Mouse (Mus musculus) spleen, postnatal 14 days (tissue): ENCODE results near the gene Moap1.

ENCODE experiments used
- DNase-seq, 2 experiments: peaks; one replicate each; pipeline ENCODE4 v3.0.0; 2021 to 2022; ENCODE audit warnings: low spot score in 2 of 2

Gene Moap1

DNA sequence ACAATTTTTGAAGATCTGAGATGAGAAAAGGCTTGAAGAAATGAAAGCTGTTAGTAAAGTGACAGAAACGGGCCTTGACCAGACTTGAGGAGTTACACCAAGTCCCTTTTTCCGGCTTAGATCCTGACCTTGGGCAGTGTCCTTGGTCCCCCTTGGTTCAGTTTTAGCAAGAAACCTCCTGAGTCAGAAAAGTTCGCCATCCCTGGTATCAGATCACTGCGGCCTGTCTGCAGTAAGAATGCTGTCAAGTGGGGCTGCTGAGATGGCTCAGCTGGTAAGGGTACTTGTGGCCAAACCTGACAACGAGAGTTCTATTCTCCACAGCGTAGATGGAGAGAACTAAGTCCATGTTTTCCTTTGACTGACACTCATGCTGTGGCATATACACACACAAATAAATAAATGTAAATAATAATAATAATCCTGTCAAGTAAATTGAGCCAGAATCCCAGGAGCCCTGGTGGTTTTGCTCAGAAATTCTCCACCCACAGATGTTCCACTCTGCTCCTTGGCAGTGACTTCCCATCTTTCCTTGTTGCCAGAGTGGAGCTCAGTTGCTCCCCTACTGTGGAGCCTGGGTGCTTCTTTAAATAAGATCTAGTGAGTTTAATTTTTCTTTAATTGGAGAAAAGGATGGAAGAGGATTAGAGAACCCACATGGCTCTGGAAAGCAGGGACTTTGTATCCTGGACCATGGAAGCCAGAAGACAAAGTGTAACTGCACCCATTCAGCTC lies 37.4 kb downstream of the Moap1 start:
- no peak for DNase-seq

DNA sequence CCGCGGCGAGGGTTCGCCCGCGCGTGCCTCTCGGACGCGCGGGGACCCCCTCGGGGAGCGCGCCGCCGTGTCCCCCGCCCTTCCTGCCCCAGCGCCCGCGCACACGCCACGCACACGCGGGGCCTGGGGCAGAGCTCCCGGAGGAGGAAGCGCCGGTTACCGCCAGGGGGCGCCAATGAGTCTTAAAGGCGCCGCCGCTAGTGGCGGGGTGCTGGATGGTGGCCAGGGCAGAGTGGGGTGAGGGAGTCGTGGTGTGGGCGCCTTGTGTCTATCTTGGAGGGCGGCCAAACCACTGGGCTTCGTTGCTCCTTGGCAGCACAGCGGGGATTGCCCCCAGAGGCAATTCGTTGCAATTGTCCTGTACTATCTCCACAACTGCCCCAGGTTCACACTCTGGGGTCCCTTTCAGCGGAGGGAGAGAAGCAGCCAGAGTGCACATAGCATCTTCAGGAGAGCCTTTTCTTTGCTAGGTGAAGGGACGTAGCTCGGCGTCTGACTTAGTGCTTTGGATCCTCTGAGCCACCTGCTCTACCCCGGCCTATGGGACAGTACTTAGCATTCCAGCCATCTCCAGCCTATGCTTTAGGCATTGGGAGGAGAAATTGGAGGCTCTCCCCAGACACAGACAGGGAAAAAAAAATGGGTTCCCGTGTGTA lies 38.1 kb downstream of the Moap1 start:
- peak; percentile 73 to 85 for DNase-seq

DNA sequence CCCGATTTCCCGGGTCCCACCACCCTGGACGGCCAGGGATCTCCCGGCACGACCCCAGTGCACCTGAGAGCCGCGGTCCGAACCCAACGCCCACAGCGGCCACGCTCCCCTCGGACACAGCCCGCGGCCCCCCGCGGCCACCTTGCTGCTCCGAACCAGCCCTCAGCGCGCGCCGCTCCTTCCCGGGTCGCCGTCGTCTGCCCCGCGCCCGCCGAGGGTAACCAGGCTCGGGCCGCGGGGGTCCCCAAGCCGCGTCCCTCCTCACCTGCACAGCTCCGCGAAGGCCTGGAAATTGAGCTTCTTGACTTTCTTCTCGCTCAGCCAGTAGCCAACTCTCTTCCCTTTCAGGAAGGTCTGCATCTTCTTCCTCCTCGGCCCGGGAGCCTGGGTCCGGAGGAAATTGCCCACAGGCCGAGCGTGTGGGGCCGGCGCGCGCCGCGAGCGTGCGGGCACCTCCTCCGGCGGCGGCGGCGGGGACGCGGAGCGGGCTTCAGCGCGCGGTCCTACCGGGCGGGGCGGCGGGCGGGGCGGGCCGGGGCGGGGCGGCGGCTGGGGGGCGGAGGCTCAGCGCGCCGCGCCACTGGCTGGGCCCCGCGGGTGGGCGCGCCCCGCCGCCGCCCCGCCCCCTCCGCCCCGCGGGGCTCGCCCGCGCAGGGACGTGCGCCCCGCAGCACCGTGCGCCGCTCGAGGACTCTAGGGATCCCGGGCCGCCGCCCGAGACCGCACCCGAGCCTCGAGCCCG lies 38.8 kb downstream of the Moap1 start, which contains the start of gene Itpk1:
TSS of gene Itpk1 (minus strand) at position 474 of the 742 bp plus-strand sequence.
- no peak for DNase-seq

DNA sequence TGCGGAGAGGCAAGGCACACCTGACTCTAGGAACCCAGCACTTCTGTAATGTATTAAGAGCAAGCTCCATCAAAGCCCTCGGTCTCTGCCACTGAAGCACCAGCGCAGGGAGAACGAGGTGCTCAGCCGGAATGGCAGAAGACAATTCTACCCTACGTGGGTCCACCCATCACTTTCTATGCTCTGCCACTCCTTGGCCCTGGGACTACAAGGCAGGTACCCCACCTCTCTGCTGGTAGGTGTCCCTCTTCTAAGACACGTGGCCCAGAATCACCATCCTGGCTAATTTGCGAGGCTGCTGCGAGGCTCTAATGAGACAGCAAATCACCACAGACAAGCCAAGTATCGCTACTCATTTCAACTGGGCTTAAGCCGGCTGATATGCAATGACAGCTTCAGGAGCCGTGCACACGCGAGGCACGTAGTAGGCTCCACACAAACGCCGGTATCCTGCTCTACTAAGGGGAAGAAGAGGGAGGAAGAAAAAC lies 39.5 kb downstream of the Moap1 start:
- DNase-seq = no peak

DNA sequence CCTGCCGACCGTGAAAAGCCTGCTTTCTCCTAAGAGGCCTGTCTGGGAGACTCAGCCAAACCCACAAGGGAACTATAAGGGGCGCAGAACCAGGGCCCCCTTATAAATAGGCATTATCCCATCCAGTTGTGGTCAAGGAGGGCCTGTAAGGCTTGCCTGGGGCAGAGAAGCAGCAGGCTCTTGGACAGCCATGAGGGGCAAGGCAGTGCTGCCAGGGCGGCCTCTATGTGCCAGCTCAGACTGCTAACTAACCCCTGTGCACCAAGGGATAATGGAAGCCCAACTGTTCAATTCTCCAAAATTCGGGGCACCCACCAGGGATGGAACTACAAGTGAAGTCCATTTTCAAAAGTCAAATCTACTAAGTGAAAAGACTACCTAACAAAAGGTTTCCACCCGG lies 40.0 kb downstream of the Moap1 start:
- no peak for DNase-seq

DNA sequence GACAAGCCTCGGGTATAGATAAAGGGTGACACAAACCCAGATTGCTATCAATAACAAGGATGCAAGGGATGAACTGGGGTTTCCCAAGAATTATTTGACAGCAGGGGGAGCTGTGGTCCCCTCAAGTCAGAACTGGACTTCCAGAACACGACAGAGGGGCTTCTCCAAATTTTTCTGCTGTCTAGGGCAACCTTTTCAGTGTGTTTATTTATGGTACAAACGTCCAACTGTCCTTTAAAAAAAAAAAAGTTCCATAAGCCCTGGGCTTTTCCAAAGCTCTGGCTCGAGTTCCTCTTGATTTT lies 40.4 kb downstream of the Moap1 start:
- DNase-seq = no peak

DNA sequence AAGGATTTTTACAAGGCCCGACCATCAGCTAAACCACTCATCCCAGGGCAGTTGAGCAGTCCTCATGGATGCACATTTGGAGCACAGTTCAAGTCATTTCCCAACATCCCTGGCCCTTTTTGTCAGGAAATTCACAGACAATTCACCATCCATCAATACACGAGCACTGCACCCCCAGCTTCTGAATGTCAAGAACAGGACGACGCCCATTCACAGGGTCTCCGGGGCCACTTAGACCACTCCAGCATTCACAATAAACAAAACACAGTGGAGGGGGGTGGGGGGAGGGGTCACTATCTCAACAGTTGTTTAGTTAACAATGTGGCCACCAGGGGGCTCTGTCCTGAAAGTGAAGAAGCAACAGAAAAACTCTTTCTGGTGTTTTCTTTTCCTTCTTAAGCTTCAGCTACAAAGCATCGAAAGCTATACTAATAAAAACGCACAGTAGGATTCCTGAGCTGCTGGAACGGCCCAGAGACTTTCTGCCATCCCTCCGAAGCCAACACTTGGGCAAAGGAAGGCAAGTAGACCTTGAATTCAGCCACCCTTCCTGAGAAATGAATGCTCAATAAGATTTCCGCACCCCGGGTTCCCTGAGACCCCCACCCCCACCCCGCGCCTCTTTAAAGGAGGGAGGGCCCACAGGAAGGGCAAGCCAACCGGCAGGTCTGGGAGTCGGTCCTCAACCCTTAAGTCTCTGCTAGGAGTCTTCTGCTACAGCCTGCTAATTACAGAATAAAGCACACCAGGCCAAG lies 40.9 kb downstream of the Moap1 start:
- peak; percentile 47 to 80 for DNase-seq

DNA sequence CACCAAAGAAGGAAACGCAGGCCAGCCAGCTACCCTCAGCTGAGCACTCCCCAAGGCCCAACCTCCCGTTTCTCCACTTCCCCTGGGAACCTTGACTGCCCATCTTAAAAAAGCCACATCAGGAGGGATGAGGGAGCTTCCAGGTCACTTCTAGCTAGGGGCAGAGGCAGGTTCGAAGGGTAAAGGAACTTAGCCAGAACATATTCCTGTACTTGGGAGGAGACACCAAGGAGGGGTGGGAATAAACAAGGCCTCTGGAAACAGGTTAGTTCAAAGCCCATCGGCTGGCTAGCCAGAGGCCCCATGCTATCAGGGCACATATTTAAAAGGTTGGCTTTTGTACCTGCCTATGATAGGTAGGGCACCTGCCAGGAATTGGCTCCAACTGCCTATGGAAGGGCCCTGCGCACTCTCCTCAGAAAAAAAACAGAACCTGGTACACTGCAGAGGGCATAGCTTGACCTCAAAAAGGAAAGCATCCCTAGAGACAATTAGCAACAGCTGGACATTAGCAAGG lies 41.7 kb downstream of the Moap1 start:
- no peak for DNase-seq

DNA sequence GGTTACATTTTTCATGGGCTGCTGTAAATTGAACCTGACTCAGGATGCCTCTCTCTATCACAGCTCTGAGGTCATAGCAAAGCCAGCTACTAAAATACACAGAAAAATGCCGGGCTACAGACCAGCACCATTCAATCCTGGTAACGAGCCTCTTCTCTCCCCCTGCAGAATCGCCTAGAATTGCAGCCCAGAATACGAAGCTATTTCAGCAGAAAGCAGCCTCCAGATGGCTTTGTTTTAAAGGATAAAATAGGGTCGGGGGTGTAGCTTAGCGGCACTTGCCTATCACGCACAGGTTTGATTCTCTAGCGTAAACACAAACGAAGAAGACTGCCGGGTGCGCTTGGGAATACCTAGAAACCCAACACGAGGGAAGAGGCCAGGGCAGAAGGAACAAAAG lies 43.0 kb downstream of the Moap1 start:
- DNase-seq = no peak

DNA sequence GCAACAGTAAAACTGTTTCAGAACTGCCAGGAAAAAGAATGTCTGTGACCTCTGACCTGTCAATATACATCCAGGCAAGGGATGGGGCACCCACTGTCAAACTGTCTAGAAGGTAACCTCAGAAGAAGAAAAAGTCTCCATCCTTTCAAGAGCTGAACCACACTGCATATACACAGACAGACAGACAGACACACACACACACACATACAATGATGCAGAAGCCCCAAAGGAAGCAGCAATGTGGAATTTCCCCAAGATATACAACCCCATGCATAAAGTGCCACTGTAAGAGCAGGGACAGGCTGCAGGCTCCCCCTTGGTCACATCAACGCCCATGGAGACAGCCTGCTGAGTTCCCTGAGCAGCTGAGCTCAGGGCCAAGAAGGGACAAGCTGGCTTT lies 44.3 kb downstream of the Moap1 start:
- DNase-seq = no peak

DNA sequence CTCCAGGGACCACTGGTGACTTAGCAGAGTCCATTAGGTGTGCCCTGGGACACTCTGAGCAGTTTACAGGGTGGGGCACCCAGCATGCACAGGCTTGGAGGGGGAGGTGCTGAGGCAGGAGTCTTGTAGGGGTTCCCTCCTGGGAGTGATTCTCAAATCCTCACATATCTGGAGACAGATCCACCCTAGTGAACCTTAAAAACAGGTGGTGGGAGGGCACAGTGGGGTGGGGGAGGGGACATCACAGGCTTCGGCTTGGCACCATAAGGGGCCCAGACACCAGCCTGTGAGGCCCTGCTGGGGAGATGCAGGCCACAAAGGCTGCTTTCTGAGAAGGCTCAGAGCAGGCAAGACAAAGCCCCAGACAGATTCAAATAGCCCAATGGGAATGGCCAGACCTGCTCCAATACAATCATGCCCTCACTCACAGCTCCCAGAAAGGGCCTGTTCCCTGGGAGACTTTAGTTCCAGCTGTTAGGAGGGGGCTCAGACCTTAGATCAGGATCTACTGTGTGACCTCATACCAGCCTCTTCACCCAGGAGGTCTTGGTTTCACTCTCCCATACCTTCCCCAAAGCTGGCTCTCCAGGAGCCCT lies 45.3 kb downstream of the Moap1 start:
- no peak for DNase-seq

DNA sequence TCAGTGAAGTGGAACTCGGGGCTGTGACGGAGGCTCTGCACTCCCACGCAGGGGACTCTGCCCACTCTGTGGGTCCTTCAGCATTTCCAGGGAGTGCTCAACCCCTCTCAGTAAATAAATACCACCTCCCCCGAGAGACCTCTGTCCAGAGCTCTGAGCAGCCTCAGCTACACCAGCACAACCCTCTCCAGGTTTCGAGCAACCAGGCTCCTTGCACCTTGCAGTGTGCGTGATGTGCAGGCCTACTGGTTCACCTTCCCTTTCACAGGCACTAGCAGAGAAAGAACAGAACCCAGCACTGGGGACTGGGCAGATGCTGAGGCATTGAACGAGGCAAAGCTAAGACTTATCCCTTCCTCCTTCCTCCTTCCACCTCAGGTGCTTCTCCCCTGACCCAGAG lies 46.1 kb downstream of the Moap1 start:
- DNase-seq = no peak

DNA sequence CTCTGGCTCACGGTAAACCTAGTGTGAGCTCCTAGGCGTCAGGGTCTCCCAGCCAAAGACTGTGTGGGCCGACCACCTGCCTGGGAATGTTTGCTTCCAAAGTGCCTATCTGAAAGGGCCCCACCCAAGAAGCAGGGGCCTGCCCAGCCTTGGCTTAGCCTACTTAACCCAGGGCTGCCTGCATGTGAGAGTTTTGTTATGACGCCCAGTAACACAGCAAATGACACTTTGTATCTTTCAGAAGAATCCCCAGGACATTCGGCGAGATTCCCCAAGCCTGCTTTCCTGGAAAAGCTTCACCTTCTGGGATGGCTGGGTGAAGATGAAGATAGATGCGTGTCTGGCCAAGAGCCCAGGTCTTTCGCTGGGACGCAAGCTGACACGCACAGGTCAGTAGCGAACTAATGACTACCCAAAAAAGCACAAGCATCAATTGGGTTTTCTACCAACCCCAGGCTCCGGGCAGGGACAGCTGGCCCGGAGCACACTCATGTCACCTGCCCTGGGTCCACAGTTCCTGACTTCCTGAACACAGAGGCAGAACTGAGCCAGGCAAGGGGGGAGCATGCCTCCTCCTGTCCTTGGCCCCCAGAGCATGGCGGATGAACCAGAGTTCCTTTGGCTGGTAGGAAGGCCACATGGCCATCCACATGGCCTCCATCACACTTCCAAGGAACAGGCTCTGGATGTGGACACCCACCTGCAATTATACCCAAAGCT lies 46.7 kb downstream of the Moap1 start:
- no peak for DNase-seq

DNA sequence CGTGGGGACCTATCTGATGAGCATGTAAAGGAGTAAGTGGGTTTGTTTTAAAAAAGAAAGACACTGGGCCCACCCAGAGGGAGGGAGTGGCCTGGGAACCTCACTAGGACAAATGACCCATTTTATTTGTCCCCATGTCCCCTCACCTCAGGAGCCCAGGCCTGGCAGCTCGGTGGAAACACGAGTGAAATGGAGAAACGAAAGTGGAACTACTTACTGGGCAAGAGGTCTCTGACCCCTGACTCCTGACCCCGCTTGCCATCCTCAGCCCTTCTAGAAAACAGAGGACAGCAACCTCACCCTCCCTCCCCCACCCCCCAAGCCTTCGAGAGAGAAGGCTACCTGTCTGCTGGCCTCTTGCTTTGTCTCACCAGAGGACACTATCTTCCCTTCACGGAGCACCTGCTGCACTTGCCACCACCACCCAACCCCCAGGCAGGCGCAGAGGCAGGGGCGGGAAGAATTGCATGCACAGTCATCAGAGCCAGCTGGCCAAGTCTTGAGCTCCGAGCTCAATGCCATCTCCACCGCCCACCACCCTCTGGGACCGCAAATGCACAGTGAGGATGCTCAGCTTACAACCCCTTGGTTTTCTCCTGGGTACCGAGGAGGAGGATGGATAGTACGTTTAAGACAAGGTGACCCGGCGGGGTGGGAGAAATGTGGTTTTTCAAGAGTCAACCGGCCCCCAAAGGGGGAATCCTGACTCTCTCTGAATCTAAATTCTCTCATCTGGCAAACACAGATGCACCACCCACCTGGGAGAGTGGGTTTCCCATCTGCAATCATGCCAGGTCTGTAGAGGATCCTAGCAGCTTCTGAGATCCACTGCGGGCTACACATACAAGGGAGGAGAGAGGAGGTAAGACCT lies 47.9 kb downstream of the Moap1 start:
- DNase-seq = no peak
